Mouse (Mus musculus): ENCODE results near the gene Gm7534.

DNA sequence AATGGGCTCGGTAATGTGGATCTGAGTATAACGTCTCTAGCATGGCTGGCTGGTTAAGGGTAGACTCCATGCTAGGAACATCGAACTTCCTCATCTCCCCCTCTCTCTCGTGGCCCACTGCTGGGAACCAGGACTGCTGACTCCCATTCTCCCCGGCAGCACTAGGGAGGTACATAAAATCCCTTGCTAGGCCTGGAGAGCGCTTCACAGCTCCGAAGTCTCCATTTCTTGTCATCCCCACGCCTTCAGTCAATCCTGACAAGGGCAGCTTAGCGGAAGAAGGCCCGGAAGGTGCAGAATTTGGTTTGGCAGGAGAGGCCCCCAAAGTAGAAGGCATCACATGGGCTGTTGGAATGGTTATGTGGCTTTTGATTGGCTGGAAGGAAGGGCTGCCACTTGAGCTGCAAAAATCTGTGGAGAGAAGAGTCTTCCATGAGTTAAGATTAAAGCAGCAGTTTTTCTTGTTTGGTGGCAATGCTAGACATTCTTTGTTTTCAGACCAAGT lies 46.8 kb downstream of the Gm7534 start:
- no peak for TF ChIP-seq CTCF (IDR thresholded peaks at IDR 0.05; ENCODE audit: extremely low read depth, insufficient read depth, low read length)
- no peak for TF ChIP-seq POLR2A (IDR thresholded peaks at IDR 0.05; ENCODE audit: extremely low read depth, insufficient read depth, low read length)

Data from cortical plate, adult 2 months (tissue).